In genomic region chr2:153494293-153494811, GRCm38 (mm10) we compare ENCODE assay signal across 9 mouse cellular contexts. TPM values are rescaled to one million over a fixed set of nuclear protein-coding genes. Genes with fewer than 3 reads are reported as not detected.
DNase-seq lines count a peak whose midpoint lies in the region; ATAC-seq and TF ChIP-seq lines count a peak whose summit lies in the region.
"Had no signal": no experiment of that assay in that cellular context is flagged by ENCODE, and none has a peak within 500 bp of the region (broad histone marks: within the 10 kb centered on the region; RNA-seq: fewer than 3 reads in every experiment).

No protein-coding gene starts in this region.

- ATAC-seq in lung, embryonic 16.5 days (ENCODE audit: low read depth): peak; percentile 10
- ATAC-seq in forebrain, postnatal 0 days: peak; percentile 12
- ATAC-seq in limb, embryonic 13.5 days (ENCODE audit: low FRiP score, low read depth): 0 out of 2 replicates have a peak, but pooled peaks have one; percentile 17

- 28% methylated on average over 9 of the region's 9 CpGs for WGBS in lung, embryonic 16.5 days
- 11% methylated on average over 9 of the region's 9 CpGs for WGBS in cerebellum, adult 2 months
- WGBS in forebrain, postnatal 0 days: 19% methylated on average over 9 of the region's 9 CpGs
- WGBS in limb, embryonic 13.5 days: 21% methylated on average over 9 of the region's 9 CpGs

- H3K9ac ChIP-seq in lung, embryonic 16.5 days (ENCODE audit: low read length): 0 out of 2 replicates have a peak overlapping the region, but pooled peaks have one; percentile 23
- H3K9ac ChIP-seq in forebrain, postnatal 0 days: 0 out of 2 replicates have a peak overlapping the region, but pooled peaks have one; percentile 10
- no peak overlapping the region for H3K9ac ChIP-seq in limb, embryonic 13.5 days

- H3K27me3 ChIP-seq in lung, embryonic 16.5 days (ENCODE audit: control insufficient read depth, insufficient read depth, low read depth, low read length): peaks cover 5% of the 10 kb centered on the region; the same call in 1 of the 2 replicates
- H3K27me3 ChIP-seq in cerebellum, adult 2 months (ENCODE audit: control insufficient read depth, insufficient read depth, low read length): no peaks in the 10 kb centered on the region
- no peaks in the 10 kb centered on the region for H3K27me3 ChIP-seq in forebrain, postnatal 0 days (ENCODE audit: insufficient read depth, low read length)
- H3K27me3 ChIP-seq in limb, embryonic 13.5 days: peaks cover 40% of the 10 kb centered on the region

- H3K9me3 ChIP-seq in lung, embryonic 16.5 days (ENCODE audit: control insufficient read depth, low read length): no peaks in the 10 kb centered on the region
- no peaks in the 10 kb centered on the region for H3K9me3 ChIP-seq in forebrain, postnatal 0 days (ENCODE audit: low read length)
- no peaks in the 10 kb centered on the region for H3K9me3 ChIP-seq in limb, embryonic 13.5 days

- peaks cover 24% of the 10 kb centered on the region for H3K4me1 ChIP-seq in lung, embryonic 16.5 days (replicated peaks; ENCODE audit: control insufficient read depth, insufficient read depth, low read length)
- peaks cover 39% of the 10 kb centered on the region for H3K4me1 ChIP-seq in cerebellum, adult 2 months (ENCODE audit: control insufficient read depth, insufficient read depth, low read length)
- H3K4me1 ChIP-seq in forebrain, postnatal 0 days (ENCODE audit: insufficient read depth): peaks cover 39% of the 10 kb centered on the region
- peaks cover 31% of the 10 kb centered on the region for H3K4me1 ChIP-seq in limb, embryonic 13.5 days

- no peak for DNase-seq in lung, postnatal 14 days
- peak; percentile 72 to 76 for DNase-seq in cerebellum, adult 2 months
- peak; percentile 51 for DNase-seq in forebrain, postnatal 0 days
- peak; percentile 58 to 68 for DNase-seq in right cerebral cortex, adult 2 months (ENCODE audit: low spot score in 2 of 2)
- DNase-seq in B cell, adult 2 months: no peak
- DNase-seq in adrenal gland, postnatal 25 days: no peak

- no peak overlapping the region for H3K4me2 ChIP-seq in lung, embryonic 16.5 days (ENCODE audit: low read depth, low read length)
- no peak overlapping the region for H3K4me2 ChIP-seq in forebrain, postnatal 0 days (ENCODE audit: low read depth)
- no peak overlapping the region for H3K4me2 ChIP-seq in limb, embryonic 13.5 days (replicated peaks)

- no peak overlapping the region; the same call in none of the 2 replicates for H3K27ac ChIP-seq in lung, embryonic 16.5 days (ENCODE audit: low read length)
- H3K27ac ChIP-seq in cerebellum, adult 2 months (ENCODE audit: insufficient read depth, low read length): peak overlapping the region; percentile 88
- peak overlapping the region; percentile 80 for H3K27ac ChIP-seq in forebrain, postnatal 0 days (ENCODE audit: low read depth, low read length)
- no peak overlapping the region; the same call in 1 of the 2 replicates for H3K27ac ChIP-seq in limb, embryonic 13.5 days

- no peak for TF ChIP-seq POLR2A in cerebellum, adult 2 months (IDR thresholded peaks at IDR 0.05; ENCODE audit: borderline replicate concordance, insufficient read depth, low read length)

- no peak overlapping the region for H3K4me3 ChIP-seq in lung, embryonic 16.5 days (ENCODE audit: low read length)
- no peak overlapping the region for H3K4me3 ChIP-seq in cerebellum, adult 2 months (replicated peaks; ENCODE audit: insufficient read depth, low read depth, low read length)
- H3K4me3 ChIP-seq in forebrain, postnatal 0 days (ENCODE audit: low read depth, low read length): no peak overlapping the region
- no peak overlapping the region for H3K4me3 ChIP-seq in limb, embryonic 13.5 days

- H3K36me3 ChIP-seq in lung, embryonic 16.5 days (ENCODE audit: control insufficient read depth, insufficient read depth, low read length): no peaks in the 10 kb centered on the region
- no peaks in the 10 kb centered on the region for H3K36me3 ChIP-seq in forebrain, postnatal 0 days (ENCODE audit: insufficient read depth)
- no peaks in the 10 kb centered on the region for H3K36me3 ChIP-seq in limb, embryonic 13.5 days

- TF ChIP-seq CTCF in cerebellum, adult 2 months (IDR thresholded peaks at IDR 0.05; ENCODE audit: borderline replicate concordance, insufficient read depth, low read depth, low read length): no peak
- TF ChIP-seq CTCF in forebrain, postnatal 0 days (IDR thresholded peaks at IDR 0.05; ENCODE audit: low read depth): no peak

RNA-seq across cellular contexts. Expression of gene 4930404H24Rik, which starts 1.8 kb away (rescaled TPM):
- polyA plus RNA-seq in lung, embryonic 16.5 days (2015; fragmentation: Nextera tagmentation; extraction: Ambion mirVana): not detected in 2 replicates
- not detected in 2 replicates for polyA plus RNA-seq in cerebellum, adult 2 months (2012; rRNA removed)
- not detected in 2 replicates for total RNA-seq in forebrain, postnatal 0 days (2014; rRNA removed)
- polyA plus RNA-seq in forebrain, postnatal 0 days (2015; fragmentation: Nextera tagmentation; extraction: Ambion mirVana): not detected in 2 replicates
- not detected in 2 replicates for polyA plus RNA-seq in limb, embryonic 13.5 days (2015; fragmentation: Nextera tagmentation; extraction: Ambion mirVana)
- total RNA-seq in adrenal gland, postnatal 25 days (2021): not detected in 2 replicates
- polyA plus RNA-seq: limb, embryonic 14.5 days had no signal

RNA-seq across cellular contexts. Expression of gene Nol4l, which starts 35.4 kb away (rescaled TPM):
- polyA plus RNA-seq in lung, embryonic 16.5 days (2015; fragmentation: Nextera tagmentation; extraction: Ambion mirVana): 8.9 and 9.9 TPM in 2 replicates
- 23.1 and 24.3 TPM in 2 replicates for polyA plus RNA-seq in cerebellum, adult 2 months (2012; rRNA removed)
- total RNA-seq in forebrain, postnatal 0 days (2014; rRNA removed): 57.4 and 58.5 TPM in 2 replicates
- 20.5 and 28.0 TPM in 2 replicates for polyA plus RNA-seq in forebrain, postnatal 0 days (2015; fragmentation: Nextera tagmentation; extraction: Ambion mirVana)
- 11.8 and 13.2 TPM in 2 replicates for polyA plus RNA-seq in limb, embryonic 13.5 days (2015; fragmentation: Nextera tagmentation; extraction: Ambion mirVana)
- 12.7 and 16.1 TPM in 2 replicates for total RNA-seq in adrenal gland, postnatal 25 days (2021)

Comparison
In these comparisons a context has a peak if more than half of its experiments do, and no peak if none do; other contexts are left out.
1. H3K27ac ChIP-seq: peak in cerebellum, adult 2 months (single experiment) and forebrain, postnatal 0 days (single experiment); none in lung, embryonic 16.5 days (single experiment) and limb, embryonic 13.5 days (single experiment).
2. DNase-seq: peak in cerebellum, adult 2 months (2 of 2), forebrain, postnatal 0 days (single experiment) and right cerebral cortex, adult 2 months (2 of 2); none in lung, postnatal 14 days (single experiment), B cell, adult 2 months (0 of 2) and adrenal gland, postnatal 25 days (single experiment).
3. Peak in every context shown above with its lines, with median percentiles within 50 percentile points of each other: ATAC-seq.